Mouse (Mus musculus) intestine, postnatal 0 days (tissue): ENCODE measurements at regions not wholly inside any gene's neighbourhood (a gene's known extent, or its start where the extent isn't known, plus 50 kb on each side); places are given as distances from the start of the nearest gene placed in this dataset.
A peak's percentile ranks its signal among the peaks of the same experiment; 100 is the strongest.
"Not testable (repeated sequence)": the region's sequence is repeated elsewhere in the genome, so short reads cannot be mapped to it uniquely, and the experiment has no call there.

ENCODE experiments used
- ATAC-seq: fragments of 200-750 bp; cut with Nextera tagmentation; 2 replicates; pipeline ENCODE4 v1.8.0; 2017; ENCODE audit warnings: mild to moderate bottlenecking, moderate TSS enrichment, moderate library complexity
- H3K27ac ChIP-seq: fragments of 300-500 bp; sonication (generic); 2 replicates; pipeline ENCODE4 v1.5.1; 2014; ENCODE audit warnings: mild to moderate bottlenecking, low read depth, low read length, moderate library complexity
- H3K27me3 ChIP-seq: fragments of 300-500 bp; sonication (generic); replicated peaks from 2 replicates; pipeline ENCODE4 v1.6.1; 2014; ENCODE audit warnings: low read length, mixed read lengths; ENCODE audit not compliant: control insufficient read depth, insufficient read depth
- H3K36me3 ChIP-seq: fragments of 300-500 bp; sonication (generic); 2 replicates; pipeline ENCODE4 v1.6.1; 2014; ENCODE audit warnings: mild to moderate bottlenecking, moderate library complexity; ENCODE audit not compliant: control insufficient read depth, insufficient read depth
- H3K4me1 ChIP-seq: fragments of 300-500 bp; sonication (generic); replicated peaks from 2 replicates; pipeline ENCODE4 v1.6.1; 2014; ENCODE audit warnings: antibody characterized with exemption, low read length, mixed read lengths; ENCODE audit not compliant: control insufficient read depth, insufficient read depth
- H3K4me2 ChIP-seq: fragments of 300-500 bp; sonication (generic); replicated peaks from 2 replicates; pipeline ENCODE4 v1.6.1; 2014; ENCODE audit warnings: low read depth, mild to moderate bottlenecking, moderate library complexity
- H3K4me3 ChIP-seq: fragments of 300-500 bp; sonication (generic); 2 replicates; pipeline ENCODE4 v1.5.1; 2014; ENCODE audit warnings: low read depth, low read length
- H3K9ac ChIP-seq: fragments of 300-500 bp; sonication (generic); 2 replicates; pipeline ENCODE4 v1.6.1; 2014; ENCODE audit warnings: mild to moderate bottlenecking, low read depth, low read length
- H3K9me3 ChIP-seq: fragments of 300-500 bp; sonication (generic); 2 replicates; pipeline ENCODE4 v1.6.1; 2016; ENCODE audit warnings: mixed run types; ENCODE audit not compliant: control insufficient read depth
- CTCF ChIP-seq: sonication (generic); IDR thresholded peaks from 2 replicates; pipeline ENCODE4 v1.5.1; 2016; ENCODE audit warnings: low read depth, mild to moderate bottlenecking, control low read depth, antibody characterized with exemption, moderate library complexity
- WGBS: fragments of 180-500 bp; shearing (Covaris S2); extraction: QIAGEN DNeasy Blood & Tissue Kit; methylation state at CpG from one replicate; pipeline ENCODE4 v1.1.7; 2014; 5-methylcytosine and 5-hydroxymethylcytosine counted together

GRCm38 (mm10) chr7:111182319-111182718, 99.5 kb upstream of the Eif4g2 start:
- H3K36me3 ChIP-seq: no peaks in the 10 kb centered on the region
- no peaks in the 10 kb centered on the region for H3K9me3 ChIP-seq
- no peak for ATAC-seq

GRCm38 (mm10) chr7:111179401-111180271, 96.8 kb upstream of the Eif4g2 start:
- Histone ChIP-seq H3K4me1 (no peaks in the 10 kb centered on the region; the same call in 1 of the 2 replicates), H3K4me3 (no peak overlapping the region), H3K9me3 (no peaks in the 10 kb centered on the region), H3K27me3 (no peaks in the 10 kb centered on the region), H3K36me3 (no peaks in the 10 kb centered on the region), H3K9ac (no peak overlapping the region), H3K4me2 (peak overlapping the region; percentile 38), H3K27ac (peak overlapping the region; percentile 86)
- peak; percentile 19; the same call in 1 of the 2 replicates for TF ChIP-seq CTCF
- peak; percentile 77 for ATAC-seq
- 32% methylated on average over 7 of the region's 7 CpGs for WGBS

More at GRCm38 (mm10) chr7:111182319-111182718, 99.5 kb upstream of the Eif4g2 start:
- Histone ChIP-seq H3K27me3 (no peaks in the 10 kb centered on the region), H3K27ac (no peak overlapping the region), H3K9ac (no peak overlapping the region), H3K4me2 (no peak overlapping the region), H3K4me1 (no peaks in the 10 kb centered on the region; the same call in 1 of the 2 replicates), H3K4me3 (no peak overlapping the region)
- peak; percentile 89 for TF ChIP-seq CTCF
- 50% methylated on average over 3 of the region's 3 CpGs for WGBS

GRCm38 (mm10) chr7:111174393-111175124, 91.7 kb upstream of the Eif4g2 start:
- no peak for TF ChIP-seq CTCF
- Histone ChIP-seq H3K27me3 (no peaks in the 10 kb centered on the region), H3K4me1 (no peaks in the 10 kb centered on the region), H3K9me3 (no peaks in the 10 kb centered on the region), H3K9ac (no peak overlapping the region; the same call in 1 of the 2 replicates), H3K36me3 (no peaks in the 10 kb centered on the region), H3K4me3 (no peak overlapping the region), H3K4me2 (peak overlapping the region; percentile 27; the same call in 1 of the 2 replicates), H3K27ac (peak overlapping the region; percentile 36; the same call in 1 of the 2 replicates)
- peak; percentile 83 for ATAC-seq
- 41% methylated on average over 9 of the region's 9 CpGs for WGBS

GRCm38 (mm10) chr7:111172061-111172460, 89.2 kb upstream of the Eif4g2 start:
- Histone ChIP-seq H3K9ac (no peak overlapping the region), H3K4me1 (no peaks in the 10 kb centered on the region), H3K4me2 (no peak overlapping the region), H3K4me3 (no peak overlapping the region), H3K27me3 (no peaks in the 10 kb centered on the region), H3K27ac (no peak overlapping the region), H3K36me3 (no peaks in the 10 kb centered on the region), H3K9me3 (no peaks in the 10 kb centered on the region)
- no peak for ATAC-seq
- 67% methylated on average over 2 of the region's 2 CpGs for WGBS
- no peak for TF ChIP-seq CTCF

- peak; percentile 72 for ATAC-seq
- H3K4me1 ChIP-seq: not testable (repeated sequence)
- 51% methylated on average over 3 of the region's 3 CpGs for WGBS
Observed at GRCm38 (mm10) chr7:111168546-111169233, 85.9 kb upstream of the Eif4g2 start.

GRCm38 (mm10) chr7:111164994-111165393, 82.2 kb upstream of the Eif4g2 start:
- no peaks in the 10 kb centered on the region for H3K9me3 ChIP-seq
- H3K4me1 ChIP-seq: 0 out of 2 replicates have a peak, but pooled peaks cover 2% of the 10 kb centered on the region
- H3K4me3 ChIP-seq: no peak overlapping the region
- no peaks in the 10 kb centered on the region for H3K27me3 ChIP-seq
- no peak overlapping the region for H3K27ac ChIP-seq
- 92% methylated on average over 3 of the region's 3 CpGs for WGBS
- H3K4me2 ChIP-seq: no peak overlapping the region
- no peak for TF ChIP-seq CTCF
- ATAC-seq: no peak
- H3K36me3 ChIP-seq: no peaks in the 10 kb centered on the region
- no peak overlapping the region for H3K9ac ChIP-seq

More at GRCm38 (mm10) chr7:111168546-111169233, 85.9 kb upstream of the Eif4g2 start:
- H3K4me2 ChIP-seq, H3K36me3 ChIP-seq, H3K9me3 ChIP-seq, H3K27me3 ChIP-seq, H3K9ac ChIP-seq, H3K4me3 ChIP-seq: not testable (repeated sequence)
- peak overlapping the region; percentile 41 for H3K27ac ChIP-seq
